Mouse (Mus musculus) heart, postnatal 0 days (tissue): ENCODE measurements around the gene Tmem86b. TPM values are rescaled to one million over a fixed set of nuclear protein-coding genes. Genes with fewer than 3 reads are reported as not detected.
A peak's percentile ranks its signal among the peaks of the same experiment; 100 is the strongest.

Experiments used
- ATAC-seq: fragments of 200-750 bp; cut with Nextera tagmentation; 2 replicates; pipeline ENCODE4 v1.8.0; 2017; ENCODE audit warnings: low read depth, moderate number of reproducible peaks, moderate library complexity; ENCODE audit not compliant: insufficient read depth
- DNase-seq: peaks from one replicate; pipeline ENCODE4 v3.0.0-alpha.2; 2016; ENCODE audit warnings: low spot score
- H3K27ac ChIP-seq: fragments of 300-500 bp; sonication (generic); 2 replicates; pipeline ENCODE4 v1.5.1; 2014; ENCODE audit warnings: low read depth, mild to moderate bottlenecking
- H3K27me3 ChIP-seq: fragments of 300-500 bp; sonication (generic); 2 replicates; pipeline ENCODE4 v1.6.1; 2014; ENCODE audit warnings: low read length, mixed read lengths; ENCODE audit not compliant: control insufficient read depth, insufficient read depth
- H3K36me3 ChIP-seq: fragments of 300-500 bp; sonication (generic); replicated peaks from 2 replicates; pipeline ENCODE4 v1.6.1; 2014; ENCODE audit warnings: low read length, mixed read lengths; ENCODE audit not compliant: control insufficient read depth, insufficient read depth
- H3K4me1 ChIP-seq: fragments of 300-500 bp; sonication (generic); 2 replicates; pipeline ENCODE4 v1.6.1; 2014; ENCODE audit warnings: antibody characterized with exemption; ENCODE audit not compliant: control insufficient read depth, insufficient read depth
- H3K4me2 ChIP-seq: fragments of 300-500 bp; sonication (generic); 2 replicates; pipeline ENCODE4 v1.6.1; 2014; ENCODE audit warnings: low read depth, mild to moderate bottlenecking, low read length, moderate library complexity
- H3K4me3 ChIP-seq: fragments of 300-500 bp; sonication (generic); 2 replicates; pipeline ENCODE4 v1.5.1; 2014; ENCODE audit warnings: low read depth, low read length
- H3K9ac ChIP-seq: fragments of 300-500 bp; sonication (generic); replicated peaks from 2 replicates; pipeline ENCODE4 v1.6.1; 2014; ENCODE audit warnings: low read depth, low read length, mixed read lengths
- H3K9me3 ChIP-seq: fragments of 300-500 bp; sonication (generic); replicated peaks from 2 replicates; pipeline ENCODE4 v1.6.1; 2016; ENCODE audit warnings: low read length; ENCODE audit not compliant: control insufficient read depth
- CTCF ChIP-seq: IDR thresholded peaks from 2 replicates; pipeline ENCODE4 v1.5.1; 2016; ENCODE audit warnings: antibody characterized with exemption, control low read depth, low read depth
- EP300 ChIP-seq: IDR thresholded peaks from 2 replicates; pipeline ENCODE4 v1.6.1; 2016; ENCODE audit warnings: antibody characterized with exemption, low read depth
- WGBS: fragments of 180-500 bp; shearing (Covaris S2); extraction: QIAGEN DNeasy Blood & Tissue Kit; methylation state at CpG from one replicate; pipeline ENCODE4 v1.1.7; 2014; 5-methylcytosine and 5-hydroxymethylcytosine counted together
- polyA plus RNA-seq: library from polyadenylated mRNA; unstranded; fragments of >200 nt; fragmentation: Nextera tagmentation; extraction: Ambion mirVana; gene quantifications from 2 replicates; pipeline ENCODE4 v1.2.1, GENCODE M21; 2015
- total RNA-seq: library from RNA; depleted of rRNA; stranded (reverse); fragments of >200 nt; gene quantifications from 2 replicates; pipeline ENCODE4 v1.2.3, GENCODE M21; 2014; ENCODE audit warnings: low replicate concordance

The Tmem86b gene
- total and polyA plus RNA-seq, 2 experiments from 2014 or later, result 0.82 to 4.8 TPM

DNA sequence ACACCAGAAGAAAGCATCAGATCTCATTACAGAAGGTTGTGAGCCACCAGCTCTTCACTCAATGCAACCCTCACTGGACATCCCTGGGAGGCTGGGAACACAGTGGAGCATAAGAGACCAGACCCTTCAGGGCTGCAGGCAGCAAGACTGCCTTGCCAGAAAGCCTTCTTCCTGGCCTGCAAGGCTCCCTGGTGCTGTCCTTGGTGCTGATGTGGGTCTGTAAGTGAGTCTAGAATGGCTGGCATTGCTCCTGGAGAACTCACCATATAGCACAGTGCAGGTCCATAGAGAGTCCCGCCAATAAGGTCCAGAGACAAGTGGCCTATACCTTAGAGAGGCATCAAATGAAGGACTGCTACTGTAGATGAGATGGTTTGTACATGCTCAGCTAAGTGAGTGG is 11.2 kb downstream of the Tmem86b start:
- WGBS, result 8% methylated on average over 1 of the region's 1 CpGs
- DNase-seq, result peak; percentile 33
- Histone ChIP-seq H3K4me3 (no peak overlapping the region), H3K9ac (no peak overlapping the region), H3K36me3 (no peaks in the 10 kb centered on the region), H3K27me3 (no peaks in the 10 kb centered on the region), H3K9me3 (no peaks in the 10 kb centered on the region), H3K27ac (no peak overlapping the region), H3K4me1 (no peaks in the 10 kb centered on the region), H3K4me2 (no peak overlapping the region)
- TF ChIP-seq CTCF (no peak), EP300 (no peak)
- ATAC-seq, result no peak

DNA sequence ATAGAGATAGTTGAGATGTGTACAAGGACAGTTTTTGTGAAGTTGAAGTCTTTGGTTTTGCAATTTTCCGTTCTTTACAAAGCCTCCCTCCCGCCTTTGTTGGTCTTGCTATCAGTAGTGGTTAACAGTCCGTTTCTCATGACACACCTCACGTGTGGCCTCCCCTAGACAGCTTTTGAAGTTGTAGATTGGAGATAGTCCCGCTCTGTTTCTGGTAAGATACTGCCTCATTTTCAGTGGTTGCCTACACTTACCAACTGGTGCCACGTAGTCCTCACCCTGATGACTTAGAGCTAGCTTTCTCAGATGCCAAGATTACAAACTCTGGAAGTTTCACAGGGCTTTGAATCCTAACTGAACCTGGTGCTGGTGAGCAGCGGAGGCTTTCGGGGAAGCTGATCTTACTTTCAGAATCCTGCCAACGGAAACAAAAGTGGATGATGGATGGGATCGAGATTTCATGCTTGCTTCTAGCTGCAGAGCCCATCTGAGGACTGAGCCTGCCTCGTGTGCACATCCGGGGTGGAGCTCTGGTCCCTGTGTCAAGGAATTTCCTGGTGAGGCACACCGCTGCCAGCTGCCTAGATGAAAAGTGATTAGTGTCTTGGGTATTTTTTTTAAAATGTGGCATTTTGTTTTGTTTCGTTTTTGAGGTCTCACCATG is 17.4 kb downstream of the Tmem86b start:
- ATAC-seq, result no peak
- no peaks in the 10 kb centered on the region for H3K27me3 ChIP-seq
- no peak overlapping the region for H3K27ac ChIP-seq
- no peak for TF ChIP-seq CTCF
- TF ChIP-seq EP300, result no peak
- H3K4me3 ChIP-seq, result no peak overlapping the region
- DNase-seq, result no peak
- no peaks in the 10 kb centered on the region for H3K9me3 ChIP-seq
- H3K4me1 ChIP-seq, result no peaks in the 10 kb centered on the region
- no peak overlapping the region for H3K9ac ChIP-seq
- WGBS, result 58% methylated on average over 14 of the region's 14 CpGs
- H3K36me3 ChIP-seq, result no peaks in the 10 kb centered on the region
- no peak overlapping the region for H3K4me2 ChIP-seq

GRCm38 (mm10) chr7:4612956-4613355 is 18.3 kb downstream of the Tmem86b start:
- Histone ChIP-seq H3K9ac (no peak overlapping the region), H3K4me2 (no peak overlapping the region), H3K4me3 (no peak overlapping the region), H3K36me3 (no peaks in the 10 kb centered on the region), H3K27me3 (no peaks in the 10 kb centered on the region), H3K9me3 (no peaks in the 10 kb centered on the region), H3K27ac (no peak overlapping the region), H3K4me1 (no peaks in the 10 kb centered on the region)
- 72% methylated on average over 1 of the region's 1 CpGs for WGBS
- DNase-seq, result no peak
- no peak for TF ChIP-seq CTCF
- no peak for TF ChIP-seq EP300
- ATAC-seq, result no peak

GRCm38 (mm10) chr7:4612386-4612785 is 18.8 kb downstream of the Tmem86b start:
- H3K4me2 ChIP-seq, result no peak overlapping the region
- DNase-seq, result no peak
- WGBS, result 45% methylated on average over 8 of the region's 8 CpGs
- H3K27ac ChIP-seq, result no peak overlapping the region
- H3K27me3 ChIP-seq, result no peaks in the 10 kb centered on the region
- no peak for TF ChIP-seq EP300
- TF ChIP-seq CTCF, result no peak
- H3K36me3 ChIP-seq, result no peaks in the 10 kb centered on the region
- ATAC-seq, result no peak
- H3K4me3 ChIP-seq, result no peak overlapping the region
- no peak overlapping the region for H3K9ac ChIP-seq
- H3K4me1 ChIP-seq, result no peaks in the 10 kb centered on the region
- H3K9me3 ChIP-seq, result no peaks in the 10 kb centered on the region

GRCm38 (mm10) chr7:4611921-4612341 is 19.3 kb downstream of the Tmem86b start:
- no peak overlapping the region for H3K4me2 ChIP-seq
- H3K4me3 ChIP-seq, result no peak overlapping the region
- DNase-seq (no peak), ATAC-seq (no peak)
- H3K36me3 ChIP-seq, result no peaks in the 10 kb centered on the region
- TF ChIP-seq CTCF (no peak), EP300 (no peak)
- no peaks in the 10 kb centered on the region for H3K9me3 ChIP-seq
- WGBS, result 59% methylated on average over 12 of the region's 12 CpGs
- H3K27me3 ChIP-seq, result no peaks in the 10 kb centered on the region
- H3K27ac ChIP-seq, result no peak overlapping the region
- no peaks in the 10 kb centered on the region for H3K4me1 ChIP-seq
- H3K9ac ChIP-seq, result no peak overlapping the region

- no peaks in the 10 kb centered on the region for H3K36me3 ChIP-seq
- WGBS, result 77% methylated on average over 12 of the region's 12 CpGs
- H3K4me1 ChIP-seq, result no peaks in the 10 kb centered on the region
- ATAC-seq (no peak), DNase-seq (no peak)
- H3K27me3 ChIP-seq, result no peaks in the 10 kb centered on the region
- TF ChIP-seq EP300 (no peak), CTCF (no peak)
- H3K4me3 ChIP-seq, result no peak overlapping the region
- H3K9ac ChIP-seq, result no peak overlapping the region
- H3K4me2 ChIP-seq, result no peak overlapping the region
- no peaks in the 10 kb centered on the region for H3K9me3 ChIP-seq
- H3K27ac ChIP-seq, result no peak overlapping the region
Observed at GRCm38 (mm10) chr7:4611511-4611910, 19.7 kb downstream of the Tmem86b start.
